Mouse (Mus musculus) kidney, postnatal 36 days (tissue): ENCODE measurements at regions not wholly inside any gene's neighbourhood (a gene's known extent, or its start where the extent isn't known, plus 50 kb on each side); places are given as distances from the start of the nearest gene placed in this dataset.

Source experiments
- DNase-seq, 2 experiments: peaks; one replicate each; pipeline ENCODE4 v3.0.0; 2021 to 2022; ENCODE audit warnings: mixed read lengths in 2 of 2

GRCm38 (mm10) chr1:163555185-163555584 is 151.7 kb upstream of the Gorab start:
- DNase-seq: no peak

GRCm38 (mm10) chr1:163538776-163539492 is 135.5 kb upstream of the Gorab start:
- DNase-seq: no peak

- no peak for DNase-seq
These were observed 127.1 kb upstream of the Gorab start for GRCm38 (mm10) chr1:163530563-163530962.

- DNase-seq: no peak
These were observed 114.5 kb upstream of the Gorab start for GRCm38 (mm10) chr1:163517966-163518365.

- no peak for DNase-seq
These were observed 109.4 kb upstream of the Gorab start for GRCm38 (mm10) chr1:163512847-163513246.

- no peak for DNase-seq
These were observed 108.5 kb upstream of the Gorab start for GRCm38 (mm10) chr1:163512008-163512407.

- no peak for DNase-seq
These were observed 101.6 kb upstream of the Gorab start for GRCm38 (mm10) chr1:163505035-163505434.

GRCm38 (mm10) chr1:163502557-163502956 is 99.1 kb upstream of the Gorab start:
- no peak for DNase-seq

GRCm38 (mm10) chr1:163498398-163498958 is 95.0 kb upstream of the Gorab start:
- DNase-seq: no peak

GRCm38 (mm10) chr1:163496416-163496815 is 92.9 kb upstream of the Gorab start:
- no peak for DNase-seq

- no peak for DNase-seq
These were observed 85.1 kb upstream of the Gorab start for GRCm38 (mm10) chr1:163488532-163488931.

- no peak for DNase-seq
These were observed 84.6 kb upstream of the Gorab start for GRCm38 (mm10) chr1:163488109-163488508.

GRCm38 (mm10) chr1:163483098-163483497 is 79.6 kb upstream of the Gorab start:
- no peak for DNase-seq

GRCm38 (mm10) chr1:163477478-163478167 is 74.2 kb upstream of the Gorab start:
- no peak for DNase-seq

- no peak for DNase-seq
These were observed 57.7 kb upstream of the Gorab start for GRCm38 (mm10) chr1:163461194-163461593.

- no peak for DNase-seq
These were observed 52.9 kb upstream of the Gorab start for GRCm38 (mm10) chr1:163456366-163456765.
